Mouse (Mus musculus) granulocyte monocyte progenitor cell, adult 5-6 weeks (primary cell): ENCODE results near the gene Nek4. TPM values are rescaled to one million over a fixed set of nuclear protein-coding genes. Genes with fewer than 3 reads are reported as not detected.

Experiments used
- ATAC-seq: replicated peaks from 2 replicates; pipeline ENCODE4 v1.8.0; 2016; ENCODE audit warnings: mild to moderate bottlenecking, moderate TSS enrichment, inconsistent platforms; ENCODE audit not compliant: poor library complexity, severe bottlenecking
- total RNA-seq, 2 experiments: library from RNA; stranded (forward) in 1 of 2; stranded (reverse) in 1 of 2; fragments of 200-712, 200-1000 nt in 1 of 2; fragments of >200 nt in 1 of 2; fragmentation: Nextera tagmentation in 1 of 2; gene quantifications; 2 replicates each; pipeline ENCODE4 v1.2.3; 2014 to 2017

Gene Nek4
- total RNA-seq, 2 experiments from 2014 or later, result 7.8 to 16.3 TPM

- ATAC-seq, result no peak
Measured at GRCm38 (mm10) chr14:30958517-30958916, 7.3 kb downstream of the Nek4 start.

DNA sequence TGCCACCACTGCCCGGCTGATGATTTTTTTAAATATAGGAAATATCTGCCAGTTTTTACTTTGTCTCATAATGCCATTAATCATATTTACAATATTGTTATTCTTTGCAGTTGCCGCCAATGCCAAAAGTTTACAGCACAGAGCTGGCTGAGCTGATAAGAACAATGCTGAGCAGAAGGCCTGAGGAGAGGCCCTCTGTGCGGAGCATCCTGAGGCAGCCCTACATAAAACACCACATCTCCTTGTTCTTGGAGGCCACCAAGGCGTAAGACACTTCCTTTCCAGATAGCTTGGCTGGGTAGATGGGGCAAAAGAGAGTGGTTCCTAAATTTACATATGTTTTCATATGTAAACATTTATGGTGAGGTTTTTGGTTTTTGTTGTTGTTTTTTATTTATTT lies 7.9 kb downstream of the Nek4 start:
- ATAC-seq, result no peak

GRCm38 (mm10) chr14:30960366-30960765 lies 9.2 kb downstream of the Nek4 start:
- no peak for ATAC-seq

DNA sequence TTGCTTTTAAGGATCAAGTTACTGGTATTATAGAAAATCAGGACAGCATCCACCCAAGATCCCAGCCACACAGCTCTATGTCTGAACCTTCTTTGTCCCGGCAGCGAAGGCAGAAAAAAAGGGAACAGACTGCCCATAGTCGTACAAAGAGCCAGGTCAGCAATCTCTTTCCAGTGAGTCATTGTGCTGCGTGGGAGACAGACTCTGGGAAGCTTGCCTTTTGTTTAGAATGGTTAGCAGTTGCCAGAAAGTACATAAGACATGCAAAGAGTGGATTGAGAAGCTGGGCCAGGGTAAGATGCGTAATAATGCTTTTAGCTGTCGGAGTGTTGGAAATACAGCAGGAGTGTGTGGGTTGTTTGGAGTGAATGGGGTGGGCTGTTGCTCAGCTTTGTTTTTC lies 23.0 kb downstream of the Nek4 start:
- ATAC-seq, result no peak

DNA sequence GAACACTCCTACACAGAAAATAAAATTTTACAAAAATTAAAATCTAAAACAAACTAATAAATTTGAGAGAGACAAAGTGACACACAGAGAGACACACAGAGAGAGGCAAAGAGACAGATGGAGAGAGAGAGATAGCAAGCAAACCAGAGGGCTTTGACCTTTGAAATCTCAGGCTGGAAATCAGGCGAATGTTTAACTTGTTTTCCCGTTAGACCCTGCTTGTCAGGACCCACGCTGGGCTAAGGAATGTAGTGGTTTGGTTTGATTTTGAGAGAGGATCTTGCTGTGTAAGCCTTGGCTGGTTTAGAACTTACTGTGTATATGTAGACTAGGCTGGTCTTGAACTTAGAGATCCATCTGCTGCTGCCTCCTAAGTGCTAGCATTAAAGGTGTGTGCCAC lies 25.0 kb downstream of the Nek4 start:
- ATAC-seq, result no peak

DNA sequence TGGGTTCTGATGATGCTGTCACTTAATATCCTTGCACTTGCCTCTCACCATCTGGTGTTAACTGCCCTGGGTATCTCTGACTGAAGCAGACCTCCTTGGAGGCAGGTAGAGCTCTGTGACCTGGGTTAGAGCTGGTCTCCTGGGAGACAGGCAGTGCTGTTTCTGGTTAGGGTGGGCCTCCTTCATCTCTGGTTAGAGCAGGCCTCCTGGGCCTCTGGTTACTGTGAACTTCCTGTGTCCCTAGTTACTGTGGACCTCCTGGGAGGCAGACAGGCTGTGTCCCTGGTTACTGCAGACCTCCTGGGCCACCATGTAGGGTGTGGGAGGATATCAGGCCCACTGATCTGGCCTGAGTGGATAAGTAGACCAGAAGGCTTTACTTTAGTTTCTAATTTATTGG lies 45.2 kb downstream of the Nek4 start:
- ATAC-seq, result no peak

DNA sequence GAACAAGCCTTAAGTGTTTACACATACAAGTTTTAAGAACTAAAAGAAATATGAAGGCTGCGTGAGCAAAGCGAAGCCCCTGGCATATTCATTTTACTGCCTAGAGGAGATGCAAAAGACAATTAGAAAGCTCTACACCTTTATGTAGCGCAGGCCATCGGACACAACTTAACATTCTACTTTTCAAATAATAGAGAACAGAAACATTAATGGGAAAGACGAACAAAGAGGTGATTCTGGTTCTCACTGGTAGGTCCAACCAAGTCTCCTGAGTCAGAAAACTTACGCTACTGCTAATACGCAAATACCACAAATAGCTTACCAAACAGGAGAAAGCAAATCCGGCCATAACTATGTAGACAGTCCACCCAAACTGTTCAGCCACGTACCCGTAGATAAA lies 49.2 kb downstream of the Nek4 start:
- ATAC-seq, result no peak

- ATAC-seq, result peak; percentile 21
Measured at GRCm38 (mm10) chr14:31000816-31001306, 49.7 kb downstream of the Nek4 start.

DNA sequence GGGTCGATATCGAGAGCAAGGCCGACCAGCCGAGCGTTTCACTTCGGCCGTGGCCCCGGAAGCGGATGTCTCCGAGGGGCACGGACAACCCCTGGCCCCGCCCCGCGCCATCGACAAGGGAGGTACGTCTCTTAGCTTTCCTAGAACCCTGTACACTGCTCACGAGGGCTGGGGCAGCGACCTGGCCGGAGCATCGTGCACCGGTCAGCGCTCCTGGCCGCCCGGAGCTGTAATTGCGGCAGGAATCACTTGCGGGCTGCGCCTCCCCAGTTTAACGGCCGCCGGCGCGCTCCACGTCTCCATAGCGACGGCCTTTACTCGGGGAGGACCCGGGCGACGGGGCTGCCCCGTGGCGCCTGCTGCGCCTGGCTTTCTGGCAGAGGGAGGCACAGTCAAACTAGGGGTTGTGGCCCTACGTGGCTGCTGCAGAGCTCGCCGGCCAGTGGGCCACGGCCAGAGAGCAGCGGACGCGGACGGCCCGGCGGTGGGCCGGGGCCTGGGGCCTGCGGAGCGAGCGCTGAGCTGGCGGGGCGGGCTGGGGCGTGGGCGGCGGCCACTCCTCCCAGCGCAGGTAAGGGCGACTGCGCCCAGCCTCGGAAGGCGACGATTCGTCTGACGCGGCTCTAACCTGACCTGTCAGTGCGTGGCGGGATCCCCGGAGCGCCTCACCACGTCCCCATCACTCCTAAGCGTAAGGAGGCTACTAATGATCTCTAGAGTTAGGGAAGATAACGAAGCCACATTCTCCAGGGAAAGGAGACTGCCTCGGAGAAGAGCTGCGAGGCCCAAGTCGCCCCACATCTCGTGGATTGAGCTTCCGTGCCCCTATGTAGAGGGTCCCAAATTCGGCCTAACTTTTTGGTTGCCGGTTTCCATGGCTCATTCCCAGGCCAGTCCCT lies 50.4 kb downstream of the Nek4 start, which contains the start of the genes Glt8d1 and Spcs1:
Gene Glt8d1 (plus strand): TSS at position 94 of the 899 bp plus-strand sequence.
Gene Spcs1 (minus strand): TSS at position 366 of the 899 bp plus-strand sequence.
- peak; percentile 88 for ATAC-seq

GRCm38 (mm10) chr14:31004527-31004926 lies 53.4 kb downstream of the Nek4 start:
- no peak for ATAC-seq

GRCm38 (mm10) chr14:31006779-31007178 lies 55.6 kb downstream of the Nek4 start:
- ATAC-seq, result no peak

GRCm38 (mm10) chr14:31011588-31011987 lies 60.4 kb downstream of the Nek4 start:
- no peak for ATAC-seq

DNA sequence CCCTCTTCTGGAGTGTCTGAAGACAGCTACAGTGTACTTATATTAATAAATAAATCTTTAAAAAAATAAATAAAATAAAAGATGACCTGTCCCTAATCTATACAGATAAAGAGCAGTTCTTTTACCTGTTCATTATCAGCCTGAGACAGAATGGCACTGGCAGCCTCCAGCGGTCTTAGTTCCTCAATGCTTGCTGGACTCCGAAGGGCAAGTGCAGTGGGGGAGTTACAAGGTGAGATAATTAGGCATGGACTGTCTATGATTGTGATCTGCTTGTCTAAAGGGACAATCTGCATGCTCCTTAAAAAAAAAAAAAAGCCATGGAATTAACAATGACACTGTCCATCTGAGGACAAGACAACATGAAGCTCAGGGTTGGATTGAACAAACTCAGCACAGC lies 62.8 kb downstream of the Nek4 start:
- ATAC-seq, result no peak

- no peak for ATAC-seq
Measured at GRCm38 (mm10) chr14:31016063-31016462, 64.9 kb downstream of the Nek4 start.

GRCm38 (mm10) chr14:31017854-31018253 lies 66.7 kb downstream of the Nek4 start:
- peak; percentile 58 for ATAC-seq

- ATAC-seq, result peak; percentile 89
Measured at GRCm38 (mm10) chr14:31018860-31019291, 67.7 kb downstream of the Nek4 start, which contains the start of the genes Pbrm1 and Gnl3. TSS of gene Pbrm1 (plus strand) at chr14:31019138. TSS of gene Gnl3 (minus strand) at chr14:31019152.

- peak; percentile 63 for ATAC-seq
Measured at GRCm38 (mm10) chr14:31019331-31020205, 68.4 kb downstream of the Nek4 start.

GRCm38 (mm10) chr14:31022579-31022978 lies 71.4 kb downstream of the Nek4 start:
- no peak for ATAC-seq

DNA sequence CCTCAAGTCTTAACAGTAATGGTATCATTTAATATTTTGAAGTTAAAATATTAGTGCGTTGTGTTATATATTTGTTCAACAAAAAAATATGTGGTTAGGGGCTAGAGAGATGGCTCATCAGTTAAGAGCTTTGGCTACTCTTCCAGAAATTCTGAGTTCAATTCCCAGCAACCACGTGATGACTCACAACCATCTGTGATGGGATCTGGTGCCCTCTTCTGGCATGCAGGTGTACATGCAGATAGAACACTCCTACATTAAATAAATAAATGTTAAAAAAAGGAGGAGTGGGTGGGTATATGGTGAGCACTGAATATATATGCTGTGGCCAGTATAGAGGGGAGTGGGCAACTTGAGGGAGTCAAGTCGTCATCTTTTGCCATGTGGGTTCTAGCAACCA lies 74.6 kb downstream of the Nek4 start:
- ATAC-seq, result no peak
